Mouse (Mus musculus): Measurements from ENCODE around the gene Serping1.
A peak's percentile ranks its signal among the peaks of the same experiment; 100 is the strongest.
"Not testable (repeated sequence)": the region's sequence is repeated elsewhere in the genome, so short reads cannot be mapped to it uniquely, and the experiment has no call there.

The Serping1 gene

GRCm38 (mm10) chr2:84775241-84775640, at the start of gene Serping1:
TSS of gene Serping1 (minus strand) at chr2:84775444.
- no peak for DNase-seq (ENCODE audit: low spot score in 2 of 2)

- DNase-seq (ENCODE audit: low spot score in 2 of 2) = no peak
These were observed 48.0 kb upstream of the Serping1 start for GRCm38 (mm10) chr2:84823237-84823636.

- no peak for DNase-seq (ENCODE audit: low spot score in 2 of 2)
These were observed 47.3 kb upstream of the Serping1 start, which contains the start of gene Smtnl1 for GRCm38 (mm10) chr2:84822552-84822951. TSS of gene Smtnl1 (minus strand) at chr2:84822652.

- DNase-seq (ENCODE audit: low spot score in 2 of 2) = no peak
These were observed 44.6 kb upstream of the Serping1 start for GRCm38 (mm10) chr2:84819861-84820260.

GRCm38 (mm10) chr2:84812676-84813075, 37.4 kb upstream of the Serping1 start:
- no peak for DNase-seq (ENCODE audit: low spot score in 2 of 2)

GRCm38 (mm10) chr2:84811880-84812279, 36.6 kb upstream of the Serping1 start:
- DNase-seq (ENCODE audit: low spot score in 2 of 2) = no peak

GRCm38 (mm10) chr2:84810886-84811577, 35.8 kb upstream of the Serping1 start:
- DNase-seq (ENCODE audit: low spot score in 2 of 2) = peak; percentile 80 to 84

GRCm38 (mm10) chr2:84810526-84810885, 35.3 kb upstream of the Serping1 start:
- DNase-seq (ENCODE audit: low spot score in 2 of 2) = no peak

- DNase-seq (ENCODE audit: low spot score in 2 of 2) = no peak
These were observed 34.1 kb upstream of the Serping1 start for GRCm38 (mm10) chr2:84809330-84809729.

- DNase-seq (ENCODE audit: low spot score in 2 of 2) = no peak
These were observed 31.3 kb upstream of the Serping1 start for GRCm38 (mm10) chr2:84806546-84806945.

- no peak for DNase-seq (ENCODE audit: low spot score in 2 of 2)
These were observed 28.7 kb upstream of the Serping1 start for GRCm38 (mm10) chr2:84803963-84804362.

GRCm38 (mm10) chr2:84801223-84801622, 26.0 kb upstream of the Serping1 start:
- not testable (repeated sequence) for DNase-seq (ENCODE audit: low spot score in 2 of 2)

GRCm38 (mm10) chr2:84800304-84800703, 25.1 kb upstream of the Serping1 start:
- no peak for DNase-seq (ENCODE audit: low spot score in 2 of 2)

- DNase-seq (ENCODE audit: low spot score in 2 of 2) = peak; percentile 39 to 69
These were observed 23.9 kb upstream of the Serping1 start for GRCm38 (mm10) chr2:84799041-84799561.

GRCm38 (mm10) chr2:84798493-84798921, 23.3 kb upstream of the Serping1 start, which contains the start of gene Ube2l6:
TSS of gene Ube2l6 (plus strand) at chr2:84798828.
- DNase-seq (ENCODE audit: low spot score in 2 of 2) = peak; percentile 59 to 74

- peak; percentile 71 to 73 for DNase-seq (ENCODE audit: low spot score in 2 of 2)
These were observed 22.7 kb upstream of the Serping1 start for GRCm38 (mm10) chr2:84797833-84798492.

- DNase-seq (ENCODE audit: low spot score in 2 of 2) = no peak
These were observed 18.6 kb upstream of the Serping1 start for GRCm38 (mm10) chr2:84793871-84794270.

- no peak for DNase-seq (ENCODE audit: low spot score in 2 of 2)
These were observed 17.9 kb upstream of the Serping1 start for GRCm38 (mm10) chr2:84793154-84793553.

GRCm38 (mm10) chr2:84792516-84792915, 17.3 kb upstream of the Serping1 start:
- DNase-seq (ENCODE audit: low spot score in 2 of 2) = no peak

GRCm38 (mm10) chr2:84790418-84790817, 15.2 kb upstream of the Serping1 start:
- DNase-seq (ENCODE audit: low spot score in 2 of 2) = no peak

GRCm38 (mm10) chr2:84788316-84788715, 13.1 kb upstream of the Serping1 start:
- DNase-seq (ENCODE audit: low spot score in 2 of 2) = no peak

GRCm38 (mm10) chr2:84783840-84784566, 8.8 kb upstream of the Serping1 start:
- DNase-seq (ENCODE audit: low spot score in 2 of 2) = no peak

All from urinary bladder, postnatal 4 days (tissue).